ENCODE assay signal across 8 mouse cellular contexts in genomic region chr4:24966299-24966991, GRCm38 (mm10). TPM values are rescaled to one million over a fixed set of nuclear protein-coding genes. Genes with fewer than 3 reads are reported as not detected.
DNase-seq lines count a peak whose midpoint lies in the region; ATAC-seq lines count a peak whose summit lies in the region.

TSS of gene Gpr63 (plus strand) at chr4:24966407.

- peak; percentile 71 for DNase-seq in layer of hippocampus, adult 11-12 months (ENCODE audit: low spot score)
- DNase-seq in layer of hippocampus, adult 9-10 months (ENCODE audit: low spot score) = no peak
- peak; percentile 93 for DNase-seq in embryonic facial prominence, embryonic 14.5 days (ENCODE audit: low spot score)
- peak; percentile 41 to 46 for DNase-seq in heart, adult 9 months (ENCODE audit: low spot score in 2 of 2)
- DNase-seq in kidney, adult 8-10 months = peak; percentile 33 to 62
- peak; percentile 90 for DNase-seq in midbrain, embryonic 14.5 days

- no peaks in the 10 kb centered on the region for H3K36me3 ChIP-seq in embryonic facial prominence, embryonic 14.5 days (ENCODE audit: control insufficient read depth, insufficient read depth, low read length)
- H3K36me3 ChIP-seq in limb, embryonic 13.5 days = no peaks in the 10 kb centered on the region
- H3K36me3 ChIP-seq in midbrain, embryonic 14.5 days (ENCODE audit: control insufficient read depth, insufficient read depth, low read length) = no peaks in the 10 kb centered on the region
- no peaks in the 10 kb centered on the region for H3K36me3 ChIP-seq in stomach, embryonic 14.5 days (ENCODE audit: control insufficient read depth, insufficient read depth, low read length)

- ATAC-seq in embryonic facial prominence, embryonic 14.5 days (ENCODE audit: low read depth) = peak; percentile 97
- peak; percentile 98 for ATAC-seq in limb, embryonic 13.5 days (ENCODE audit: low FRiP score, low read depth)
- peak; percentile 95 for ATAC-seq in midbrain, embryonic 14.5 days (ENCODE audit: low FRiP score, low TSS enrichment)
- peak; percentile 95 for ATAC-seq in stomach, embryonic 14.5 days (ENCODE audit: insufficient number of reproducible peaks, insufficient read depth, low FRiP score, low read depth)

- WGBS in embryonic facial prominence, embryonic 14.5 days = 1% methylated on average over 26 of the region's 78 CpGs
- 0% methylated on average over 50 of the region's 78 CpGs for WGBS in limb, embryonic 13.5 days
- under 1% methylated on average over 70 of the region's 78 CpGs for WGBS in midbrain, embryonic 14.5 days
- WGBS in stomach, embryonic 14.5 days = under 1% methylated on average over 74 of the region's 78 CpGs

- peak within 1 kb of the TSS; percentile 73 for H3K4me3 ChIP-seq in embryonic facial prominence, embryonic 14.5 days (ENCODE audit: low read depth, low read length)
- peak within 1 kb of the TSS; percentile 79 for H3K4me3 ChIP-seq in limb, embryonic 13.5 days
- peak within 1 kb of the TSS; percentile 71 for H3K4me3 ChIP-seq in midbrain, embryonic 14.5 days (replicated peaks; ENCODE audit: low read depth, low read length)
- H3K4me3 ChIP-seq in stomach, embryonic 14.5 days (ENCODE audit: low read depth, low read length) = peak within 1 kb of the TSS; percentile 71

- peak within 1 kb of the TSS; percentile 92 for H3K9ac ChIP-seq in embryonic facial prominence, embryonic 14.5 days (ENCODE audit: low read depth, low read length)
- H3K9ac ChIP-seq in limb, embryonic 13.5 days = peak within 1 kb of the TSS; percentile 90
- H3K9ac ChIP-seq in midbrain, embryonic 14.5 days (replicated peaks; ENCODE audit: low read length) = peak within 1 kb of the TSS; percentile 84
- peak within 1 kb of the TSS; percentile 74 for H3K9ac ChIP-seq in stomach, embryonic 14.5 days (replicated peaks; ENCODE audit: low read depth, low read length)

- H3K27me3 ChIP-seq in embryonic facial prominence, embryonic 14.5 days (replicated peaks; ENCODE audit: control insufficient read depth, insufficient read depth, low read length) = no peaks in the 10 kb centered on the region
- H3K27me3 ChIP-seq in limb, embryonic 13.5 days = no peaks in the 10 kb centered on the region
- H3K27me3 ChIP-seq in midbrain, embryonic 14.5 days (ENCODE audit: control insufficient read depth, insufficient read depth, low read length) = no peaks in the 10 kb centered on the region
- no peaks in the 10 kb centered on the region for H3K27me3 ChIP-seq in stomach, embryonic 14.5 days (ENCODE audit: control insufficient read depth, insufficient read depth, low read length)

- peak within 1 kb of the TSS; percentile 71 for H3K4me2 ChIP-seq in embryonic facial prominence, embryonic 14.5 days (ENCODE audit: low read depth, low read length)
- H3K4me2 ChIP-seq in limb, embryonic 13.5 days (replicated peaks) = peak within 1 kb of the TSS; percentile 71
- peak within 1 kb of the TSS; percentile 66 for H3K4me2 ChIP-seq in midbrain, embryonic 14.5 days (ENCODE audit: low read length)
- peak within 1 kb of the TSS; percentile 61 for H3K4me2 ChIP-seq in stomach, embryonic 14.5 days (replicated peaks; ENCODE audit: low read depth, low read length)

- H3K27ac ChIP-seq in embryonic facial prominence, embryonic 14.5 days (replicated peaks; ENCODE audit: low read depth, low read length) = peak within 1 kb of the TSS; percentile 93
- H3K27ac ChIP-seq in limb, embryonic 13.5 days = peak within 1 kb of the TSS; percentile 92
- peak within 1 kb of the TSS; percentile 94 for H3K27ac ChIP-seq in midbrain, embryonic 14.5 days (replicated peaks; ENCODE audit: low read depth, low read length)
- peak within 1 kb of the TSS; percentile 90 for H3K27ac ChIP-seq in stomach, embryonic 14.5 days (ENCODE audit: low read length)

- 0 out of 2 replicates have a peak, but pooled peaks cover 3% of the 10 kb centered on the region for H3K4me1 ChIP-seq in embryonic facial prominence, embryonic 14.5 days (ENCODE audit: control insufficient read depth, insufficient read depth, low read length)
- H3K4me1 ChIP-seq in limb, embryonic 13.5 days = peaks cover 21% of the 10 kb centered on the region
- 0 out of 2 replicates have a peak, but pooled peaks cover 3% of the 10 kb centered on the region for H3K4me1 ChIP-seq in midbrain, embryonic 14.5 days (ENCODE audit: control insufficient read depth, insufficient read depth, low read length)
- peaks cover 3% of the 10 kb centered on the region; the same call in 1 of the 2 replicates for H3K4me1 ChIP-seq in stomach, embryonic 14.5 days (ENCODE audit: control insufficient read depth, insufficient read depth, low read length)

- H3K9me3 ChIP-seq in embryonic facial prominence, embryonic 14.5 days (ENCODE audit: control insufficient read depth, low read length) = no peaks in the 10 kb centered on the region
- no peaks in the 10 kb centered on the region for H3K9me3 ChIP-seq in limb, embryonic 13.5 days
- no peaks in the 10 kb centered on the region for H3K9me3 ChIP-seq in midbrain, embryonic 14.5 days (ENCODE audit: control insufficient read depth, low read length)
- no peaks in the 10 kb centered on the region for H3K9me3 ChIP-seq in stomach, embryonic 14.5 days (ENCODE audit: control insufficient read depth, low read depth, low read length)

RNA-seq across cellular contexts. Expression of gene Gpr63, which starts in this region (rescaled TPM):
- 2.0 and 2.8 TPM in 2 replicates for polyA plus RNA-seq in embryonic facial prominence, embryonic 14.5 days (2014; fragmentation: Nextera tagmentation; extraction: Ambion mirVana)
- polyA plus RNA-seq in limb, embryonic 13.5 days (2015; fragmentation: Nextera tagmentation; extraction: Ambion mirVana) = 1.7 and 2.5 TPM in 2 replicates
- 2.3 and 2.5 TPM in 2 replicates for polyA plus RNA-seq in midbrain, embryonic 14.5 days (2014; fragmentation: Nextera tagmentation; extraction: Ambion mirVana)
- polyA plus RNA-seq in stomach, embryonic 14.5 days (2014; fragmentation: Nextera tagmentation; extraction: Ambion mirVana) = 5.1 and 5.3 TPM in 2 replicates
